Mouse (Mus musculus) olfactory bulb, adult 2 months (tissue): ENCODE results near the gene Sacm1l. TPM values are rescaled to one million over a fixed set of nuclear protein-coding genes. Genes with fewer than 3 reads are reported as not detected.

Source experiments
- H3K27ac ChIP-seq: fragments of 200-500 bp; 2 replicates; pipeline ENCODE4 v1.5.1; 2012; ENCODE audit warnings: low read depth, low read length; ENCODE audit not compliant: insufficient read depth
- H3K4me1 ChIP-seq: fragments of 200-500 bp; 2 replicates; pipeline ENCODE4 v1.6.1; 2012; ENCODE audit warnings: low read length; ENCODE audit not compliant: control insufficient read depth, insufficient read depth
- H3K4me3 ChIP-seq: fragments of 200-500 bp; 2 replicates; pipeline ENCODE4 v1.5.1; 2012; ENCODE audit warnings: mild to moderate bottlenecking, low read depth, low read length, moderate library complexity; ENCODE audit not compliant: insufficient read depth
- CTCF ChIP-seq: fragments of 200-500 bp; IDR thresholded peaks from 2 replicates; pipeline ENCODE4 v1.5.1; 2012; ENCODE audit warnings: low read depth, mild to moderate bottlenecking, low read length, moderate library complexity; ENCODE audit not compliant: insufficient read depth
- POLR2A ChIP-seq: fragments of 200-500 bp; IDR thresholded peaks from 2 replicates; pipeline ENCODE4 v1.6.1; 2012; ENCODE audit warnings: mild to moderate bottlenecking, low read depth, low read length, moderate library complexity; ENCODE audit not compliant: insufficient read depth
- WGBS: fragments of 180-500 bp; shearing (Covaris S2); methylation state at CpG from one replicate; pipeline ENCODE4 v1.1.7; 2018; 5-methylcytosine and 5-hydroxymethylcytosine counted together
- polyA plus RNA-seq: library from polyadenylated mRNA; stranded (reverse); fragments of >200 nt; gene quantifications from 2 replicates; pipeline ENCODE4 v1.2.4, GENCODE M21; 2012; ENCODE audit warnings: low replicate concordance; ENCODE audit not compliant: missing spikeins, insufficient read depth, insufficient read length

Gene Sacm1l
- polyA plus RNA-seq, 1 experiment = not detected

DNA sequence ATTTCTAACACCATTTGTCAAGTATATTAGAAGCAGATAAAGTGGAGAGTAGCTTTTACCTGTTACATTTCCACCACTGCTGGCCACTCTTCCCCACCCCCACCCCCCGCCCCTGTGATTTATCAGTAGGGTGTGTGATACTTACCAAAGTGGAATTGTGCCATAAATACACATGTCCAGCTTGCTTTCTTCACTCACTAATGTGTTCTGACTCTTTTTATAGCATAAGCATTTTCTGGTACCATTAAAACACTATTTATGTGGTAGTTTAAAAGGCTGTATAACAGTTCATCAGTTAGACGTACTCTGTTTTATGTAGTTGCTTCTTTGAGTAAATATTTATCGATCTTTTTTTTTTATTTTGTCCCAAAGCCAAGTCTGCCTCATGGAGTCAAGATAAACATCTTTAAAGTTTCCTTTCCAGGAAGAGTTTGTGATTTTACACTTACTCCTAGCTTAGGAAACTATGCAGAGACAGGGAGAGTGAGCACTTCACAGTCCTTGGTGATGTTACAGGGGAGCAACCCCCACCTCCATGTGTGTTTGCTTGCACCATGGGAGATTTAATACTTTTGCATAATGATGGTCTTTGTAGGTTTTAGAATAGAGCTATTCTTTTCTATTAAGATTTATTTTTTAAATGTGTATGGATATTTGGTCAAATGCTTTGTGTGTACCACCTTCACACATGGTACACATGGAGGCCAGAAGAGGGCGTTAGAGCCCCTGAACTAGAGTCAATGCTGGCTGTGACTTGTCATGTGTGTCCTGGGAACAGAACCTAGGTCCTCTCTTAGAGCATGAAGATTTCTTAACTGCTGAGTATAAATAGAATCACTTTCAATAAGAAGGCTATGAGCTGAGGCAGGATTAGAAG is 23.1 kb upstream of the Sacm1l start:
- Histone ChIP-seq H3K4me3 (no peak overlapping the region), H3K4me1 (peaks cover 4% of the 10 kb centered on the region), H3K27ac (no peak overlapping the region)
- 69% methylated on average over 4 of the region's 4 CpGs for WGBS
- TF ChIP-seq CTCF (no peak), POLR2A (no peak)

DNA sequence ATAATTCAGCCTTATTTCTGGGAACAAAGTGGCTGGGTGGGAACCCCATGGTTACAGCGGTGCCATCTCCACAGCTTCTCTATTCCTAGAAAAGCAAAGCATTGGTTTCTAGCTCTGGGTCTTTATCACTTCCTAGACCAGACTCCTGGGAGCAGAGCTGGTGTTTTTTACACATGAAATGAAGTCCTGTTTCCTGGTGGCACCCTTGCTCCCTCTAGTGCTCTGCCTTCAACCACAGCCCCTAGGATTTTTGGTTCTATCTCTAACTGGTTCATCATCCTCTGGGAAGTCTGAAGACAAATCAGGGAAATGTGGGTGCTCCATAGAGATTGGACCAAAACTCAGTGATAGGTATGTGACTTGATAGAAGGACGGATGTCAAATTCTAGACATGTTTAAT is 22.2 kb upstream of the Sacm1l start:
- H3K27ac ChIP-seq = no peak overlapping the region
- H3K4me3 ChIP-seq = no peak overlapping the region
- peaks cover 4% of the 10 kb centered on the region for H3K4me1 ChIP-seq
- 83% methylated on average over 2 of the region's 2 CpGs for WGBS
- TF ChIP-seq POLR2A (no peak), CTCF (no peak)

DNA sequence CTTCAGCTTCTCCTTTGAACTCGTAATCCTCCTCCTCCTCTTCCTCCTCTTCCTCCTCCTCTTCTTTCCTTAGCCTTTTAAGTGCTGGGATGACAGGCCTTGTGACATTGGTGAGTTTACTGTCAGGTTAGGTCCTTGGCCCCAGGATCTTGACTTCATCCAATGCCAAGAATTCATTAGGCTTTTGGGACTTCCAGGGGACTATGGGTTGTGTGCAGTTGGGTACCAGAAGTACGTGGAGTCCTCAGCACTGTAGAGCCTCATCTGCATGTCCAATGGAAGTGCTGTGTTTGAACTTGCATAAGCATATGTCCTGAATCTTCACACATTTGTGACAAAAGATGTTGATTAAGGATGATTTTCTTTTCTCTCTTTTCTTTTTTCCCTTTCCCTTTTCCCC is 20.6 kb upstream of the Sacm1l start:
- 89% methylated on average over 2 of the region's 2 CpGs for WGBS
- no peak overlapping the region for H3K27ac ChIP-seq
- H3K4me1 ChIP-seq = no peaks in the 10 kb centered on the region
- no peak for TF ChIP-seq CTCF
- no peak for TF ChIP-seq POLR2A
- H3K4me3 ChIP-seq = no peak overlapping the region

DNA sequence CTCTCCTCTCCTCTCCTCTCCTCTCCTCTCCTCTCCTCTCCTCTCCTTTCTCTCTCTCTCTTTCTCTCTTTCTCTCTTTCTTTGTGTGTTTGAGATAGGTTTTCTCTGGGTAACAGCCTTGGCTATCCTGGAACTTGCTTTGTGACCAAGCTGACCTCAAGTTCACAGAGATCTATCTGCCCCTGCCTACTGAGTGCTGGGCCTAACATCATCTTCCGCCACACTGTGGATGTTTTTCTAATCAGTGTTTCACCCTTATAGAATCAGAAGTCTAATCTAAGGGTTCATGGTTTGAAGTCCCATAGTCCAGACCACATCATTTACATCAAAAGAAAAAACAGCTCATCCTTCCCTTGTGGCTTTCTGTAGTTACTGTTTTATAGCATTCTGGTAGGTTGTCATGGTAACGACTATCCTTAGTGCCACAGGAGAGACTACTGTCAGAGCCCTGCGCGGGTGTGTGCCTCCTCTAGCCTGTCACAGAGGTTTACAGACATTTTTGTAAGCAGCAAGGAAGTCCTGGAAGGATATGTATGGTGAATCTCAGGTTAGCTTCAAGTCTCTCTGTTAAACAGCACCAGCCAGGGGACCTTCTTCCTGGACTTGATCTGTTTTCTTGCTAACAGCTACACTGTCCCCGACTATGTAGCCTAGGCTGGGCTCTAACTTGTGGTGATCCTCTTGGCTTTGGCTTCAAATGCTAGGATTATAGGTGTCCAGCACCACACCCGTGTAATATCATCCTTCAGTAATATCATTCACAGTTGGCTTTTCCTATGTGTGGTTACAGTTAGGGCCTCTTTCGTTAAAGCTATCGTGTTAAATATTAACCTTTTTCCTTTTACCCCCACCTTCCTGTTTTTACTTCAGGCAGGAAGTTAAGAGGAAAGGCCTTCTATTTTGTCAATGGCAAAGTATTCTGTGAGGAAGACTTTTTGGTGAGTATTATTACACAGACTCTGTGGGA is 19.6 kb upstream of the Sacm1l start:
- Histone ChIP-seq H3K4me3 (no peak overlapping the region), H3K27ac (peak overlapping the region; percentile 41; the same call in 1 of the 2 replicates), H3K4me1 (no peaks in the 10 kb centered on the region)
- 67% methylated on average over 8 of the region's 8 CpGs for WGBS
- TF ChIP-seq CTCF = no peak
- no peak for TF ChIP-seq POLR2A

DNA sequence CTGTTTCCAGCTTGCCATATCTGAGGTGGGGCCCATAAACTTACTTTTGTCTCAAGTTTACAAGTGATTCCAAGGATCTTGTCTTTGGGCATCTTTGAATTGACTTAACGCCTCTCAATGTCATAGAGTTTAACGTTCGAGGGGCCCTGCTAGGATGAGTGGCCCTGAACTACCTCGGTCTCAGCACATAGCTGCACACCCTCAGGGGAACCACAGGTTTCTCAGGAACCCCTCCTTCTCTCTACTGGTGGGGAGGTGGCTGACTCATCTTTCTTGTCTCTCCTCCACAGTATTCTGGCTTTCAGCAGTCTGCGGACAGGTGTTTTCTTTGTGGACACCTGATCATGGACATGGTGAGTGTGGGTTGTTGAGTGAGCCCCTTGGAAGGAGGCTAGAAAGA is 18.6 kb upstream of the Sacm1l start:
- TF ChIP-seq CTCF = no peak
- TF ChIP-seq POLR2A = no peak
- WGBS = 93% methylated on average over 5 of the region's 5 CpGs
- Histone ChIP-seq H3K4me3 (no peak overlapping the region), H3K4me1 (no peaks in the 10 kb centered on the region), H3K27ac (no peak overlapping the region)

DNA sequence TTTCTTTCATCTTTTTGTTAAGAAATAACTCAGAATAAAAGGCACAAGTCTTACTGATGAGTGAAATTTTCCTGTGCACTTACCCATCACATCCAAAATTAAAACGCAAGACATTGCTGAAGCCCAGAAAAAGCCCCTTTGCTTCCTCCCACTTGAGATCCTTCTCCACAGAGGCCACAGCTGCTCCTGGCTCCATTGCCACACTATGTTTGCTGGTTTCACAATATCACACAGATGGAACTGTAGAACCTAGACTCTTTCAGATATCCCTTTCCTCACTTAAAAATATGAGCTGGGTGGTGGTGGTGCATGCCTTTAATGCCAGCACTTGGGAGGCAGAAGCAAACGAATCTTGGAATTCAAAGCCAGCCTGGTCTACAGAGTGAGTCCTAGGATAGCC is 17.1 kb upstream of the Sacm1l start:
- no peak overlapping the region for H3K27ac ChIP-seq
- H3K4me3 ChIP-seq = no peak overlapping the region
- WGBS = 72% methylated on average over 2 of the region's 2 CpGs
- H3K4me1 ChIP-seq = no peaks in the 10 kb centered on the region
- no peak for TF ChIP-seq CTCF
- TF ChIP-seq POLR2A = no peak

DNA sequence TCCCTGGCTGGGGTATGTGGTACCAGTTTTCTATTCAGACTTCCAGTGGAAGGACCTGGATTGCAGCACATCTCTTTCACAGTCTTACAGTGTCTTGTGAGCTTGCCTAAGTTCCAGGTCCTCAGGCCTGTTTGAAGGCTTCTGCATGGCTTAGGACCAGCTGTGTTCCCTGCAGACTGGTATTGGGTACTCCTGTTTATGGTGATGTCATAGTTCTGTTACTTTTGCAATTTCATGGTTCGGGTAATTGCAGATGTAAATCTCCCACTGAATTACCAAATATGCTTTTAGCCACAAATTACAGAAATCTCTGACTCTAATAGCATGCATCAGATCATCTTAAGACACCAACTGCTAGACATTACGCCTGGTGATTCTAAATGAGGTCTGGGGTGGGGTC is 14.5 kb upstream of the Sacm1l start:
- Histone ChIP-seq H3K4me1 (no peaks in the 10 kb centered on the region), H3K4me3 (no peak overlapping the region), H3K27ac (no peak overlapping the region)
- no peak for TF ChIP-seq CTCF
- TF ChIP-seq POLR2A = no peak
- 83% methylated on average over 2 of the region's 2 CpGs for WGBS

DNA sequence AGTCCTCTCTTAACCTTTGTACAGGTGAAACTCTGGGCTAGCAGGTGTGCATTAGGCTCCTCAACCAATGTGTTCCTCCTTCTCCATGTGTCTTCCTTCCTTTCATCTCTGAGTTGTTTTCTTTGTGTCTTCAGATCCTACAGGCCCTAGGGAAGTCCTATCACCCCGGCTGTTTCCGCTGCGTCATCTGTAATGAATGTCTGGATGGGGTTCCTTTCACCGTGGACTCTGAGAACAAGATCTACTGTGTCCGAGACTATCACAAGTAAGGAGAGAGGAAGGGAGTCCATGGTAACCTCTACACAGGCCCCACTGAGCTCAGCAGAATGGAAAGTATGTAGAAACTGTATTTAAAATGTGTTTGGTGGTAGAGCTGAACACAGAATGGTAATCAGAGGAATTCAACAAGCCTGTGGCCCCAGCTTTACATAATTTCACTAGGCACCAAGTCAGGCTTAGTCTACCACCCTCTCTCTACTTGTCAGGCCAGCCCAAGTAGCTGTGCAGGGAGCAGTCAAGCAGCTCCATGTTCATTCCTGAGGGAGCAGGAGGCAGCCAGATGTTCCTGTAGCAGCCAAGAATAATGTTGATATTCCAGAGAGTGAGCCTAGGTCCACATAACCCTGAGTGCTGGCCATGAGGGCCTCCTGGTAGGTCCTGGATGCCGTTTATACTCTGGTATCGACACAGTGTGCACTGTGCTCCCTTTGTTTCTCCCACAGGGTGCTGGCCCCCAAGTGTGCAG is 12.7 kb upstream of the Sacm1l start:
- no peaks in the 10 kb centered on the region for H3K4me1 ChIP-seq
- H3K4me3 ChIP-seq = no peak overlapping the region
- no peak overlapping the region for H3K27ac ChIP-seq
- 89% methylated on average over 7 of the region's 7 CpGs for WGBS
- TF ChIP-seq CTCF (no peak), POLR2A (no peak)
